Mouse (Mus musculus): ENCODE measurements around the gene Plb1. TPM values are rescaled to one million over a fixed set of nuclear protein-coding genes. Genes with fewer than 3 reads are reported as not detected.
A peak's percentile ranks its signal among the peaks of the same experiment; 100 is the strongest.

The Plb1 gene
- polyA plus RNA-seq (2015; fragmentation: Nextera tagmentation; extraction: Ambion mirVana): not detected in 2 replicates

- Histone ChIP-seq H3K4me1 (replicated peaks) (no peaks in the 10 kb centered on the region), H3K4me3 (replicated peaks) (no peak within 1 kb of the TSS), H3K9me3 (no peaks in the 10 kb centered on the region), H3K4me2 (replicated peaks) (no peak within 1 kb of the TSS), H3K36me3 (no peaks in the 10 kb centered on the region), H3K27ac (no peak within 1 kb of the TSS), H3K27me3 (no peaks in the 10 kb centered on the region), H3K9ac (replicated peaks) (no peak within 1 kb of the TSS)
- ATAC-seq: no peak
- 81% methylated on average over 9 of the region's 9 CpGs for WGBS
These were observed at the start of gene Plb1 for GRCm38 (mm10) chr5:32232474-32232873. Plb1 (plus strand) TSS chr5:32232708.

GRCm38 (mm10) chr5:32182885-32183629 lies 49.5 kb upstream of the Plb1 start:
- H3K4me3 ChIP-seq (replicated peaks): no peak overlapping the region
- WGBS: 88% methylated on average over 4 of the region's 4 CpGs
- H3K27ac ChIP-seq: no peak overlapping the region
- no peak overlapping the region for H3K9ac ChIP-seq (replicated peaks)
- H3K9me3 ChIP-seq: no peaks in the 10 kb centered on the region
- no peaks in the 10 kb centered on the region for H3K36me3 ChIP-seq
- H3K4me1 ChIP-seq (replicated peaks): no peaks in the 10 kb centered on the region
- no peaks in the 10 kb centered on the region for H3K27me3 ChIP-seq
- no peak for ATAC-seq
- H3K4me2 ChIP-seq (replicated peaks): no peak overlapping the region

GRCm38 (mm10) chr5:32187717-32188116 lies 44.8 kb upstream of the Plb1 start:
- no peak overlapping the region for H3K27ac ChIP-seq
- H3K9ac ChIP-seq (replicated peaks): no peak overlapping the region
- no peaks in the 10 kb centered on the region for H3K36me3 ChIP-seq
- no peaks in the 10 kb centered on the region for H3K9me3 ChIP-seq
- H3K4me3 ChIP-seq (replicated peaks): no peak overlapping the region
- WGBS: 52% methylated on average over 11 of the region's 11 CpGs
- no peak overlapping the region for H3K4me2 ChIP-seq (replicated peaks)
- H3K27me3 ChIP-seq: no peaks in the 10 kb centered on the region
- no peaks in the 10 kb centered on the region for H3K4me1 ChIP-seq (replicated peaks)
- no peak for ATAC-seq

- Histone ChIP-seq H3K4me3 (replicated peaks) (no peak overlapping the region), H3K9ac (replicated peaks) (no peak overlapping the region), H3K4me1 (replicated peaks) (no peaks in the 10 kb centered on the region), H3K27ac (no peak overlapping the region), H3K9me3 (no peaks in the 10 kb centered on the region), H3K27me3 (no peaks in the 10 kb centered on the region), H3K4me2 (replicated peaks) (no peak overlapping the region), H3K36me3 (no peaks in the 10 kb centered on the region)
- 89% methylated on average over 5 of the region's 5 CpGs for WGBS
- no peak for ATAC-seq
These were observed 41.2 kb upstream of the Plb1 start for GRCm38 (mm10) chr5:32191259-32191658.

GRCm38 (mm10) chr5:32192016-32192845 lies 40.3 kb upstream of the Plb1 start:
- Histone ChIP-seq H3K9ac (replicated peaks) (no peak overlapping the region), H3K4me1 (replicated peaks) (no peaks in the 10 kb centered on the region), H3K27ac (no peak overlapping the region), H3K4me2 (replicated peaks) (no peak overlapping the region), H3K27me3 (no peaks in the 10 kb centered on the region), H3K9me3 (no peaks in the 10 kb centered on the region), H3K36me3 (no peaks in the 10 kb centered on the region), H3K4me3 (replicated peaks) (no peak overlapping the region)
- no peak for ATAC-seq
- 90% methylated on average over 16 of the region's 16 CpGs for WGBS

GRCm38 (mm10) chr5:32194236-32194635 lies 38.3 kb upstream of the Plb1 start:
- no peak overlapping the region for H3K9ac ChIP-seq (replicated peaks)
- no peaks in the 10 kb centered on the region for H3K36me3 ChIP-seq
- H3K4me1 ChIP-seq (replicated peaks): no peaks in the 10 kb centered on the region
- H3K9me3 ChIP-seq: no peaks in the 10 kb centered on the region
- no peak for ATAC-seq
- no peak overlapping the region for H3K4me2 ChIP-seq (replicated peaks)
- H3K27ac ChIP-seq: no peak overlapping the region
- 77% methylated on average over 4 of the region's 4 CpGs for WGBS
- H3K4me3 ChIP-seq (replicated peaks): no peak overlapping the region
- H3K27me3 ChIP-seq: no peaks in the 10 kb centered on the region

- Histone ChIP-seq H3K9me3 (no peaks in the 10 kb centered on the region), H3K9ac (replicated peaks) (no peak overlapping the region), H3K27ac (no peak overlapping the region), H3K27me3 (no peaks in the 10 kb centered on the region), H3K4me2 (replicated peaks) (no peak overlapping the region), H3K4me1 (replicated peaks) (no peaks in the 10 kb centered on the region), H3K36me3 (no peaks in the 10 kb centered on the region), H3K4me3 (replicated peaks) (no peak overlapping the region)
- ATAC-seq: no peak
- 71% methylated on average over 12 of the region's 12 CpGs for WGBS
These were observed 36.5 kb upstream of the Plb1 start for GRCm38 (mm10) chr5:32195857-32196609.

- H3K4me2 ChIP-seq (replicated peaks): no peak overlapping the region
These were observed 34.8 kb upstream of the Plb1 start for GRCm38 (mm10) chr5:32197698-32198097.

GRCm38 (mm10) chr5:32199136-32199535 lies 33.4 kb upstream of the Plb1 start:
- Histone ChIP-seq H3K27ac (no peak overlapping the region), H3K9me3 (no peaks in the 10 kb centered on the region), H3K4me3 (replicated peaks) (no peak overlapping the region), H3K4me2 (replicated peaks) (no peak overlapping the region), H3K27me3 (no peaks in the 10 kb centered on the region), H3K4me1 (replicated peaks) (no peaks in the 10 kb centered on the region), H3K36me3 (no peaks in the 10 kb centered on the region), H3K9ac (replicated peaks) (no peak overlapping the region)
- 83% methylated on average over 3 of the region's 3 CpGs for WGBS
- ATAC-seq: no peak

More at GRCm38 (mm10) chr5:32197698-32198097, 34.8 kb upstream of the Plb1 start:
- Histone ChIP-seq H3K4me3 (replicated peaks) (no peak overlapping the region), H3K27ac (no peak overlapping the region), H3K4me1 (replicated peaks) (no peaks in the 10 kb centered on the region), H3K9me3 (no peaks in the 10 kb centered on the region), H3K27me3 (no peaks in the 10 kb centered on the region), H3K36me3 (no peaks in the 10 kb centered on the region), H3K9ac (replicated peaks) (no peak overlapping the region)
- 14% methylated on average over 4 of the region's 4 CpGs for WGBS
- peak; percentile 62 for ATAC-seq

- H3K4me1 ChIP-seq (replicated peaks): no peaks in the 10 kb centered on the region
- H3K27me3 ChIP-seq: no peaks in the 10 kb centered on the region
- H3K9me3 ChIP-seq: no peaks in the 10 kb centered on the region
- H3K4me2 ChIP-seq (replicated peaks): no peak overlapping the region
- no peak overlapping the region for H3K4me3 ChIP-seq (replicated peaks)
- no peak for ATAC-seq
- H3K9ac ChIP-seq (replicated peaks): no peak overlapping the region
- H3K36me3 ChIP-seq: no peaks in the 10 kb centered on the region
- 95% methylated on average over 3 of the region's 3 CpGs for WGBS
- no peak overlapping the region for H3K27ac ChIP-seq
These were observed 32.9 kb upstream of the Plb1 start for GRCm38 (mm10) chr5:32199594-32199993.

- H3K4me1 ChIP-seq (replicated peaks): no peaks in the 10 kb centered on the region
- no peak overlapping the region for H3K27ac ChIP-seq
- WGBS: 73% methylated on average over 4 of the region's 4 CpGs
- H3K36me3 ChIP-seq: no peaks in the 10 kb centered on the region
- H3K4me3 ChIP-seq (replicated peaks): no peak overlapping the region
- H3K4me2 ChIP-seq (replicated peaks): no peak overlapping the region
- H3K27me3 ChIP-seq: no peaks in the 10 kb centered on the region
- no peaks in the 10 kb centered on the region for H3K9me3 ChIP-seq
- no peak overlapping the region for H3K9ac ChIP-seq (replicated peaks)
- no peak for ATAC-seq
These were observed 27.9 kb upstream of the Plb1 start for GRCm38 (mm10) chr5:32204653-32205052.

- Histone ChIP-seq H3K4me2 (replicated peaks) (no peak overlapping the region), H3K4me1 (replicated peaks) (peaks cover 5% of the 10 kb centered on the region), H3K36me3 (no peaks in the 10 kb centered on the region), H3K27me3 (no peaks in the 10 kb centered on the region), H3K4me3 (replicated peaks) (no peak overlapping the region), H3K9ac (replicated peaks) (no peak overlapping the region), H3K9me3 (no peaks in the 10 kb centered on the region), H3K27ac (no peak overlapping the region)
- no peak for ATAC-seq
- WGBS: 82% methylated on average over 2 of the region's 2 CpGs
These were observed 25.8 kb upstream of the Plb1 start for GRCm38 (mm10) chr5:32206726-32207125.

Measured in midbrain, embryonic 13.5 days (tissue).